Mouse (Mus musculus): ENCODE data around the gene 2610528A11Rik. TPM values are rescaled to one million over a fixed set of nuclear protein-coding genes. Genes with fewer than 3 reads are reported as not detected.
A peak's percentile ranks its signal among the peaks of the same experiment; 100 is the strongest.

Gene 2610528A11Rik
- polyA plus RNA-seq, 1 experiment, result 3.9 TPM

DNA sequence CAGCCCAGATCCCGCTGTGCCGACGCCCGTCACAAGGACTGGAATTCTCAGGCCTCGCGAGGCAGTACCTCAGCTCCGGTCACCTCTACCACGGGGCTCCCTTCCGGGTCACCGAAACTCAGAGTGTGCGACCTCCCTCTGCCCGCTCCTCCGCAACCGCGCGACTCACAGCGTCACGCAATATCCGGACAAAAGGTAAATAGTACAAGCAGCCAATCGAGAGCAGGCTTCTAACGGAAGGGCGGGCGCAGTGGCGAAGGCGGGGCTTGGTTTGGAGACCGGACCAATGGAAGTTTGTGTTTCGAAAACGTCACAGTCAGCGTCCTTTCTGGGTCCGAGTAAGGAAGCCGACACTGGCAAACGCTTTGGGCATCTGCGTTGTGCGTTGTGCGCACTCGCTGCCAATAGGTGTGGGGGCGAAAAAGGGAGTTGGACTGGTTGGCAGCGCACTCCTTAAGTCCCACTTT is 21.3 kb upstream of the 2610528A11Rik start, which contains the start of gene Ghitm:
TSS of gene Ghitm (minus strand) at position 146 of the 467 bp plus-strand sequence.
- H3K4me1 ChIP-seq (ENCODE audit: control insufficient read depth, insufficient read depth, insufficient read length), result peaks cover 4% of the 10 kb centered on the region; the same call in 1 of the 2 replicates
- H3K4me3 ChIP-seq (ENCODE audit: extremely low read depth, insufficient read depth, insufficient read length), result peak within 1 kb of the TSS; percentile 94
- peak within 1 kb of the TSS; percentile 93 for H3K27ac ChIP-seq (ENCODE audit: insufficient read depth, low read length)
- no peaks in the 10 kb centered on the region for H3K27me3 ChIP-seq (ENCODE audit: control insufficient read depth, insufficient read depth, low read length)
- peaks cover 13% of the 10 kb centered on the region for H3K36me3 ChIP-seq (ENCODE audit: control insufficient read depth, insufficient read depth, low read length)
- WGBS, result under 1% methylated on average over 38 of the region's 38 CpGs
- DNase-seq (ENCODE audit: low read depth in 1 of 2, low spot score in 2 of 2), result peak; percentile 95 to 96
- TF ChIP-seq POLR2A (IDR thresholded peaks at IDR 0.05; ENCODE audit: low read depth, low read length) (peak; percentile 73), CTCF (IDR thresholded peaks at IDR 0.05; ENCODE audit: extremely low read depth, insufficient read depth, insufficient read length, insufficient replicate concordance) (no peak)

DNA sequence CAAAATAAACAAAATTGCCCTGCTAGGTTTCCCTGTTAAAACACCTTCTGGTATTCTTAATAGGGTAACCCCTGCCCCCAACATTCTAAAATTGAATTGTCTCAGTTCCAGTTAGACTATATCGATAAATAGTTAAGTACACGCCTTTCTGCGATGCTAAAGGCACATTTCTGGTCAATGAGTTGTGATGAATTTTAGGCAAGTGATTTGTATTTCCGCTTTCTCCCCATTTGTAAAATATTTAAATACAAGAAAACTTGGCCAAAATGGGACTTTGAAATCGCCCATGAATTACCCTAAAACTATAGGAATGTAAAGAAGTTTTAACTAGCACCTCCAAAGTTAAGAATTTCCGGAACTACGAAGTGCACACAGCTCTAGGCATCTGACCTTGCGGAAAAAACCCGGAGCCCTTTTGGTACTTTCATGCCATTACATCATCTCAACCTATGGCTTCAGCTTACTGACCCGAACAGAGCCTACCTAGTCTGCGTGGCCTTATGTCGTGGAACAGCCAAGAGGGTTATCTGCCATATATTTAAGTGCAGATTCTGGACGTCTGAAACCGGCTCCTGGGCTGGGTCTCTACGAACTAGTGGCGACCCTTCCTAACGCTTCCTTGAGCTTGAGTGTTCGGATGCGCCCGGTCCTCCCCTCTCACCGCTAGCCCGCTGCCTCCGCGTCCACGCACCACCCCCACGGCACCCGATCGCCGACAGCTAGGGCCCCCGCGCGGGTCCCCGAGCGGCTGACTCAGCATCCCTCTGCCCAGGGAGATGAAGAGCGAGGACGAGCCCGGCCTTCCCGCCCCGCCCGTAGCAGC is 20.7 kb upstream of the 2610528A11Rik start:
- DNase-seq (ENCODE audit: low read depth in 1 of 2, low spot score in 2 of 2), result peak in 1 of 2 experiments; percentile 65

DNA sequence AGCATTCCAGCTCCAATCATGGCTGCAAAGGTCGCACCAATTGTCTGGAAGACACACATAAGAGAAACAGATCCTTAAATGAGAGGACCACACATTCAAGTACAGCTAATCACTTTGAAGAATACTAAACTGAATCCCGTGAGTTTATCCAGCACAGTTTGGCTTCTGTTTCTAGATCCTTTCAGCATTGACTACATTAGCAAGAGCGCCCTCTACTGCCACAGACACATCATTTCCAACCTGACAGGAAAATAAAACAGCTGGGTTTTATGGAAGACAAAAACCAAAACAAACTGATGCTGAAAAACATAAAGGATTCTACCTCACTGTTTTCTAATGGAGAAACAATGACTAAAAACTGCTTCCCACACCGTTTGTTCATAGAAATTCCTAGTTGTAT is 13.8 kb upstream of the 2610528A11Rik start:
- no peaks in the 10 kb centered on the region for H3K27me3 ChIP-seq (ENCODE audit: control insufficient read depth, insufficient read depth, low read length)
- 62% methylated on average over 4 of the region's 4 CpGs for WGBS
- H3K4me3 ChIP-seq (ENCODE audit: extremely low read depth, insufficient read depth, insufficient read length), result no peak overlapping the region
- H3K36me3 ChIP-seq (ENCODE audit: control insufficient read depth, insufficient read depth, low read length), result peaks cover 37% of the 10 kb centered on the region
- peak in 1 of 2 experiments; percentile 8 for DNase-seq (ENCODE audit: low read depth in 1 of 2, low spot score in 2 of 2)
- H3K27ac ChIP-seq (ENCODE audit: insufficient read depth, low read length), result no peak overlapping the region
- no peaks in the 10 kb centered on the region for H3K4me1 ChIP-seq (ENCODE audit: control insufficient read depth, insufficient read depth, insufficient read length)
- TF ChIP-seq POLR2A (IDR thresholded peaks at IDR 0.05; ENCODE audit: low read depth, low read length) (no peak), CTCF (IDR thresholded peaks at IDR 0.05; ENCODE audit: extremely low read depth, insufficient read depth, insufficient read length, insufficient replicate concordance) (no peak)

More for the DNA sequence above, 20.7 kb upstream of the 2610528A11Rik start:
- under 1% methylated on average over 40 of the region's 40 CpGs for WGBS
- H3K36me3 ChIP-seq (ENCODE audit: control insufficient read depth, insufficient read depth, low read length), result peaks cover 14% of the 10 kb centered on the region
- peaks cover 2% of the 10 kb centered on the region; the same call in 1 of the 2 replicates for H3K4me1 ChIP-seq (ENCODE audit: control insufficient read depth, insufficient read depth, insufficient read length)
- H3K4me3 ChIP-seq (ENCODE audit: extremely low read depth, insufficient read depth, insufficient read length), result peak overlapping the region; percentile 94
- TF ChIP-seq POLR2A (IDR thresholded peaks at IDR 0.05; ENCODE audit: low read depth, low read length) (no peak), CTCF (IDR thresholded peaks at IDR 0.05; ENCODE audit: extremely low read depth, insufficient read depth, insufficient read length, insufficient replicate concordance) (no peak)
- peak overlapping the region; percentile 93 for H3K27ac ChIP-seq (ENCODE audit: insufficient read depth, low read length)
- H3K27me3 ChIP-seq (ENCODE audit: control insufficient read depth, insufficient read depth, low read length), result no peaks in the 10 kb centered on the region

DNA sequence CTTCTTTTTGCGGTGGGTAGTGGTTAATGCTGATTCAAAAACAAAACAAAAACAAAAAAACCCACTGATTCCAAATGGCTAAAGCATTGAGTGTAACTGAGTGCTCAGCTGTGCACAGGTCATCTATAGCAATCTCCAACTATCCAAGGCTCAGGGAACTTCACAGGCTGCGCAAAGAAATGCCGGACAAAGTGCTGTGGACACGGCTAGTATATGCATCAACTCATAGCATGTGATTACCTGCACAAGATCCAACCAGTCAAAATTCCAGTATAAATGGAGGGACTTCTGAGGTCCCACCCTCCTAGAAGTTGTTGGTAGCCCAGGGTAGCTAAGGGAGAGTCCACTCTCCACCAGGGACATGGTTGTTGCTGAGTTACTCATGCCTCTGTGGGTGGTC is 5.4 kb upstream of the 2610528A11Rik start:
- H3K36me3 ChIP-seq (ENCODE audit: control insufficient read depth, insufficient read depth, low read length), result peaks cover 15% of the 10 kb centered on the region

DNA sequence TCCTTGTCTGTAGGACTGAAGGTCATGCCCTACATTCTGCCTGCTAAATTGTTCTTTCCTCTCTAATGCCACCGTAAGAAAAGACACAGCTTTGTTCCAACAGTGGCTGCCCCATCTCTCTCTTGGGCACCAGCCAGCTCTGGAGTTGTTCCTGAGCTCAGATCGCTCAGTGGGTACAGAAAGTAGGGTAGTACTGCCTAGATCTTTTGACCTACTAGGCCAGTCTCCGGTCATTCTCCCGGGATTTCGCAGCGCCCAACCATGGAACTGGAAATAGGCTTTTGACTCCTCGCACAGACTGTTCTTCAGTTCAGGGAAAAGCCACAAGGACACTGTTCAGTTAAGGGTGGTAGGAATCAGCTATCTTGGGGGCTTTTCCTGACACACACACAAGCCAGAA is 891 bp downstream of the 2610528A11Rik start:
- Histone ChIP-seq H3K36me3 (ENCODE audit: control insufficient read depth, insufficient read depth, low read length) (no peaks in the 10 kb centered on the region; the same call in 1 of the 2 replicates), H3K4me1 (ENCODE audit: control insufficient read depth, insufficient read depth, insufficient read length) (no peaks in the 10 kb centered on the region), H3K4me3 (ENCODE audit: extremely low read depth, insufficient read depth, insufficient read length) (no peak overlapping the region), H3K27ac (ENCODE audit: insufficient read depth, low read length) (no peak overlapping the region), H3K27me3 (ENCODE audit: control insufficient read depth, insufficient read depth, low read length) (no peaks in the 10 kb centered on the region)
- 90% methylated on average over 7 of the region's 7 CpGs for WGBS
- TF ChIP-seq CTCF (IDR thresholded peaks at IDR 0.05; ENCODE audit: extremely low read depth, insufficient read depth, insufficient read length, insufficient replicate concordance), result no peak
- TF ChIP-seq POLR2A (IDR thresholded peaks at IDR 0.05; ENCODE audit: low read depth, low read length), result no peak
- DNase-seq (ENCODE audit: low read depth in 1 of 2, low spot score in 2 of 2), result no peak

More for the DNA sequence above, 5.4 kb upstream of the 2610528A11Rik start:
- no peaks in the 10 kb centered on the region for H3K27me3 ChIP-seq (ENCODE audit: control insufficient read depth, insufficient read depth, low read length)
- WGBS, result 94% methylated on average over 4 of the region's 4 CpGs
- TF ChIP-seq CTCF (IDR thresholded peaks at IDR 0.05; ENCODE audit: extremely low read depth, insufficient read depth, insufficient read length, insufficient replicate concordance), result no peak
- no peak for TF ChIP-seq POLR2A (IDR thresholded peaks at IDR 0.05; ENCODE audit: low read depth, low read length)
- H3K27ac ChIP-seq (ENCODE audit: insufficient read depth, low read length), result no peak overlapping the region
- H3K4me3 ChIP-seq (ENCODE audit: extremely low read depth, insufficient read depth, insufficient read length), result no peak overlapping the region
- no peaks in the 10 kb centered on the region for H3K4me1 ChIP-seq (ENCODE audit: control insufficient read depth, insufficient read depth, insufficient read length)
- DNase-seq (ENCODE audit: low read depth in 1 of 2, low spot score in 2 of 2), result no peak

DNA sequence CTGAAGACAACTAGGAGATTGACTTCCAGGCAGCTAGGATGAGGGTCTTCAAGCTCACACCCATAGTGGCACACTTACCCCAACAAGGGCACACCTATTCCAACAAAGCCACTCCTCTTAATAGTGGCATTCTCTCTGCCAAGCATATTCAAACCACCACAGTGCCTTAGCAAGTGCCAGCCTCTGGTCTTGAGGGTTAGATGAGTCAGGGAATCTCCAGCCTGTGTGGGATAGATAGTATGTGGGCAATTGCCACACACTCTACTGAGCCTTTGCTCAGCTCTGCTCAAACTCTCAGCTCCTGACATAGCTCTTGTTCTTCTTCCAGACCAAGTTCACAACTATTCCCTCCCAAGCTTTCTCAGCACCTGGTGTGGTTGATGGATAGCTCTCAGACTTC is 2.5 kb downstream of the 2610528A11Rik start:
- Histone ChIP-seq H3K36me3 (ENCODE audit: control insufficient read depth, insufficient read depth, low read length) (no peaks in the 10 kb centered on the region), H3K4me1 (ENCODE audit: control insufficient read depth, insufficient read depth, insufficient read length) (no peaks in the 10 kb centered on the region), H3K27me3 (ENCODE audit: control insufficient read depth, insufficient read depth, low read length) (no peaks in the 10 kb centered on the region), H3K4me3 (ENCODE audit: extremely low read depth, insufficient read depth, insufficient read length) (no peak overlapping the region), H3K27ac (ENCODE audit: insufficient read depth, low read length) (no peak overlapping the region)
- TF ChIP-seq POLR2A (IDR thresholded peaks at IDR 0.05; ENCODE audit: low read depth, low read length), result no peak
- TF ChIP-seq CTCF (IDR thresholded peaks at IDR 0.05; ENCODE audit: extremely low read depth, insufficient read depth, insufficient read length, insufficient replicate concordance), result no peak
- no peak for DNase-seq (ENCODE audit: low read depth in 1 of 2, low spot score in 2 of 2)

DNA sequence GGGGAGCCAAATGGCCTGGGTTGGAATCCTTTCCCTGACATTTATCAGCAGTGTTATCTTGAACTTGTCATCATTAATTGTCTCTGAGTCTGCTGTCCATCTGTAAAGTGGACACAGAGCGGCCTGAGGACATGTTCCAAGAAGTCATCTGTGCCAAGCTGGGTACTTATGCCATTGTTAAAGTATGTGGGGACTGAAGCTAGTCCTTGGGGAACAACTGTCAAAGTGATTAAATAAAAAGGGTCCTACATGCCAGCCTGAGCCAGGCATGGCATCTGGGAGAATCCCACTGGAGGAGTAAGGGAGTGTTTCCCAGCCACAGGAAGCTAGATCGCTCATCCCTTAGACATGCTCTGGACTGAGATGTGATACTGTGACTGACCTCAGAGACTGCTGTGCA is 3.4 kb downstream of the 2610528A11Rik start:
- DNase-seq (ENCODE audit: low read depth in 1 of 2, low spot score in 2 of 2), result no peak
- Histone ChIP-seq H3K36me3 (ENCODE audit: control insufficient read depth, insufficient read depth, low read length) (no peaks in the 10 kb centered on the region), H3K4me1 (ENCODE audit: control insufficient read depth, insufficient read depth, insufficient read length) (no peaks in the 10 kb centered on the region), H3K4me3 (ENCODE audit: extremely low read depth, insufficient read depth, insufficient read length) (no peak overlapping the region), H3K27ac (ENCODE audit: insufficient read depth, low read length) (no peak overlapping the region), H3K27me3 (ENCODE audit: control insufficient read depth, insufficient read depth, low read length) (no peaks in the 10 kb centered on the region)
- 83% methylated on average over 2 of the region's 2 CpGs for WGBS
- no peak for TF ChIP-seq CTCF (IDR thresholded peaks at IDR 0.05; ENCODE audit: extremely low read depth, insufficient read depth, insufficient read length, insufficient replicate concordance)
- no peak for TF ChIP-seq POLR2A (IDR thresholded peaks at IDR 0.05; ENCODE audit: low read depth, low read length)
